ENCODE assay signal across 11 mouse cellular contexts in the genomic region with DNA sequence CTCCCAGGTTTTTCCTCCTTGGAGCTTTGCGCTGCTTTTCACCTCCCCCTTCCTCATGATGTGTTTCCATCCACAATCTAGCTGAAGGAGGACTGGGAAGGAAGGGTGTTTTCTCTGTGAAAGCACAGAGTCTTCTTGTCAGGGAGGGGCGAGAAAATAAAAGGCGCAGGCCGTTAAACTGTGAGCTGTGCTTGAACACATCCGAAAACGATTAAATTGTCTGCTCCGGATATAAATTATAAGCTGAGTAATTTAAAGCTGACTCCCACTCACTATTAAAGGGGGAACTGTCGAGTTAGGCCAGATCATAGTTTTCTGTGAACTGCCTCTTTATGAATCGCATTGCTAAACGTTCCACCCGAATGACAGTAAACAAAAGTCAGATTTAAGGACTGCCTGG.
DNase-seq lines count a peak whose midpoint lies in the region; ATAC-seq lines count a peak whose summit lies in the region.
"Had no signal": no experiment of that assay in that cellular context is flagged by ENCODE, and none has a peak within 500 bp of the region (broad histone marks: within the 10 kb centered on the region; RNA-seq: fewer than 3 reads in every experiment).

No protein-coding gene starts in this region.

- H3K4me1 ChIP-seq in hindbrain, embryonic 14.5 days (replicated peaks; ENCODE audit: control insufficient read depth, insufficient read depth, low read length), result 0 out of 2 replicates have a peak, but pooled peaks cover 6% of the 10 kb centered on the region
- H3K4me1 ChIP-seq in hindbrain, embryonic 12.5 days, result 0 out of 2 replicates have a peak, but pooled peaks cover 5% of the 10 kb centered on the region
- no peaks in the 10 kb centered on the region for H3K4me1 ChIP-seq in midbrain, embryonic 15.5 days
- 0 out of 2 replicates have a peak, but pooled peaks cover 1% of the 10 kb centered on the region for H3K4me1 ChIP-seq in midbrain, embryonic 16.5 days (ENCODE audit: control insufficient read depth, insufficient read depth, low read length)
- H3K4me1 ChIP-seq in neural tube, embryonic 15.5 days, result peaks cover 10% of the 10 kb centered on the region
- H3K4me1 ChIP-seq: liver, embryonic 13.5 days; stomach, embryonic 15.5 days had no signal

- H3K36me3 ChIP-seq in hindbrain, embryonic 14.5 days (replicated peaks; ENCODE audit: control insufficient read depth, insufficient read depth), result no peaks in the 10 kb centered on the region
- no peaks in the 10 kb centered on the region for H3K36me3 ChIP-seq in hindbrain, embryonic 12.5 days
- no peaks in the 10 kb centered on the region for H3K36me3 ChIP-seq in midbrain, embryonic 15.5 days (replicated peaks)
- H3K36me3 ChIP-seq in midbrain, embryonic 16.5 days (ENCODE audit: control insufficient read depth, insufficient read depth, low read length), result no peaks in the 10 kb centered on the region
- H3K36me3 ChIP-seq in neural tube, embryonic 15.5 days, result no peaks in the 10 kb centered on the region
- H3K36me3 ChIP-seq: liver, embryonic 13.5 days; stomach, embryonic 15.5 days had no signal

- WGBS in hindbrain, embryonic 14.5 days, result 31% methylated on average over 11 of the region's 11 CpGs
- WGBS in hindbrain, embryonic 12.5 days, result 51% methylated on average over 11 of the region's 11 CpGs
- WGBS in midbrain, embryonic 15.5 days, result 33% methylated on average over 11 of the region's 11 CpGs
- WGBS in midbrain, embryonic 16.5 days, result 34% methylated on average over 11 of the region's 11 CpGs
- 10% methylated on average over 11 of the region's 11 CpGs for WGBS in neural tube, embryonic 15.5 days

- no peaks in the 10 kb centered on the region for H3K27me3 ChIP-seq in hindbrain, embryonic 14.5 days (ENCODE audit: control insufficient read depth, insufficient read depth, low read length)
- H3K27me3 ChIP-seq in hindbrain, embryonic 12.5 days, result no peaks in the 10 kb centered on the region
- no peaks in the 10 kb centered on the region for H3K27me3 ChIP-seq in midbrain, embryonic 15.5 days (replicated peaks)
- no peaks in the 10 kb centered on the region for H3K27me3 ChIP-seq in midbrain, embryonic 16.5 days (ENCODE audit: control insufficient read depth, insufficient read depth, low read depth, low read length)
- no peaks in the 10 kb centered on the region for H3K27me3 ChIP-seq in neural tube, embryonic 15.5 days (replicated peaks)
- H3K27me3 ChIP-seq: liver, embryonic 13.5 days; stomach, embryonic 15.5 days had no signal

- H3K4me2 ChIP-seq in hindbrain, embryonic 14.5 days (replicated peaks), result peak overlapping the region; percentile 11
- H3K4me2 ChIP-seq in hindbrain, embryonic 12.5 days (replicated peaks), result no peak overlapping the region
- H3K4me2 ChIP-seq in midbrain, embryonic 15.5 days, result no peak overlapping the region
- H3K4me2 ChIP-seq in midbrain, embryonic 16.5 days (ENCODE audit: low read length), result no peak overlapping the region
- H3K4me2 ChIP-seq in neural tube, embryonic 15.5 days, result peak overlapping the region; percentile 42
- H3K4me2 ChIP-seq: liver, embryonic 13.5 days; stomach, embryonic 15.5 days had no signal

- no peak overlapping the region for H3K4me3 ChIP-seq in hindbrain, embryonic 14.5 days (replicated peaks; ENCODE audit: low read length)
- H3K4me3 ChIP-seq in hindbrain, embryonic 12.5 days, result no peak overlapping the region
- H3K4me3 ChIP-seq in midbrain, embryonic 15.5 days, result no peak overlapping the region
- no peak overlapping the region for H3K4me3 ChIP-seq in midbrain, embryonic 16.5 days (ENCODE audit: low read depth, low read length)
- H3K4me3 ChIP-seq in neural tube, embryonic 15.5 days (replicated peaks), result no peak overlapping the region
- H3K4me3 ChIP-seq: liver, embryonic 13.5 days; stomach, embryonic 15.5 days had no signal

- DNase-seq in hindbrain, embryonic 14.5 days (ENCODE audit: low spot score), result no peak
- DNase-seq in kidney, postnatal 10 days, result peak; percentile 31
- no peak for DNase-seq in thymus, postnatal 14 days
- DNase-seq in natural killer cell, adult 2 months (ENCODE audit: low spot score in 2 of 2), result no peak
- DNase-seq: gastrocnemius, postnatal 36 days; liver, embryonic 13.5 days had no signal

- no peaks in the 10 kb centered on the region for H3K9me3 ChIP-seq in hindbrain, embryonic 14.5 days (ENCODE audit: control insufficient read depth, low read length)
- H3K9me3 ChIP-seq in hindbrain, embryonic 12.5 days (replicated peaks), result no peaks in the 10 kb centered on the region
- no peaks in the 10 kb centered on the region for H3K9me3 ChIP-seq in midbrain, embryonic 15.5 days
- H3K9me3 ChIP-seq in midbrain, embryonic 16.5 days (replicated peaks; ENCODE audit: control insufficient read depth, low read length, poor library complexity, severe bottlenecking), result no peaks in the 10 kb centered on the region
- H3K9me3 ChIP-seq in neural tube, embryonic 15.5 days (replicated peaks), result no peaks in the 10 kb centered on the region
- H3K9me3 ChIP-seq: liver, embryonic 13.5 days; stomach, embryonic 15.5 days had no signal

- no peak overlapping the region for H3K27ac ChIP-seq in hindbrain, embryonic 14.5 days
- H3K27ac ChIP-seq in hindbrain, embryonic 12.5 days, result no peak overlapping the region
- H3K27ac ChIP-seq in midbrain, embryonic 15.5 days, result no peak overlapping the region
- no peak overlapping the region for H3K27ac ChIP-seq in midbrain, embryonic 16.5 days (ENCODE audit: low read length)
- H3K27ac ChIP-seq in neural tube, embryonic 15.5 days (replicated peaks), result no peak overlapping the region
- H3K27ac ChIP-seq: liver, embryonic 13.5 days; stomach, embryonic 15.5 days had no signal

- no peak overlapping the region for H3K9ac ChIP-seq in hindbrain, embryonic 14.5 days
- no peak overlapping the region for H3K9ac ChIP-seq in hindbrain, embryonic 12.5 days
- no peak overlapping the region for H3K9ac ChIP-seq in midbrain, embryonic 15.5 days
- no peak overlapping the region for H3K9ac ChIP-seq in midbrain, embryonic 16.5 days (ENCODE audit: low read depth, low read length)
- H3K9ac ChIP-seq in neural tube, embryonic 15.5 days (replicated peaks), result no peak overlapping the region
- H3K9ac ChIP-seq: liver, embryonic 13.5 days; stomach, embryonic 15.5 days had no signal

- peak; percentile 46; the same call in 1 of the 2 replicates for ATAC-seq in hindbrain, embryonic 14.5 days (ENCODE audit: low FRiP score)
- ATAC-seq in hindbrain, embryonic 12.5 days (ENCODE audit: low FRiP score), result no peak
- ATAC-seq in midbrain, embryonic 15.5 days (replicated peaks), result 0 out of 2 replicates have a peak, but pooled peaks have one; percentile 27
- no peak for ATAC-seq in midbrain, embryonic 16.5 days
- no peak for ATAC-seq in neural tube, embryonic 15.5 days (ENCODE audit: low FRiP score)

Comparison
In these comparisons a context has a peak if more than half of its experiments do, and no peak if none do; other contexts are left out.
1. ATAC-seq: peak in hindbrain, embryonic 14.5 days (single experiment) and midbrain, embryonic 15.5 days (single experiment); none in hindbrain, embryonic 12.5 days (single experiment), midbrain, embryonic 16.5 days (single experiment) and neural tube, embryonic 15.5 days (single experiment).
2. H3K4me2 ChIP-seq: peak in hindbrain, embryonic 14.5 days (single experiment) and neural tube, embryonic 15.5 days (single experiment); none in hindbrain, embryonic 12.5 days (single experiment), midbrain, embryonic 15.5 days (single experiment) and midbrain, embryonic 16.5 days (single experiment).